Mouse (Mus musculus) thymus, adult 2 months (tissue): ENCODE measurements around the gene Slc31a2. TPM values are rescaled to one million over a fixed set of nuclear protein-coding genes. Genes with fewer than 3 reads are reported as not detected.

ENCODE experiments used
- DNase-seq: peaks from one replicate; pipeline ENCODE4 v3.0.0; 2021
- H3K27ac ChIP-seq: fragments of 200-500 bp; 2 replicates; pipeline ENCODE4 v1.5.1; 2012; ENCODE audit warnings: low read length, control low read depth; ENCODE audit not compliant: control insufficient read depth, insufficient read depth
- H3K27me3 ChIP-seq: fragments of 200-500 bp; 2 replicates; pipeline ENCODE4 v1.6.1; 2012; ENCODE audit warnings: mild to moderate bottlenecking, low read length, moderate library complexity, mixed read lengths; ENCODE audit not compliant: control insufficient read depth, insufficient read depth
- H3K36me3 ChIP-seq: fragments of 200-500 bp; 2 replicates; pipeline ENCODE4 v1.6.1; 2012; ENCODE audit warnings: mild to moderate bottlenecking, low read length, moderate library complexity; ENCODE audit not compliant: control insufficient read depth, insufficient read depth
- H3K4me1 ChIP-seq: fragments of 200-500 bp; replicated peaks from 2 replicates; pipeline ENCODE4 v1.6.1; 2012; ENCODE audit warnings: low read length; ENCODE audit not compliant: control insufficient read depth, insufficient read depth
- H3K4me3 ChIP-seq: fragments of 200-500 bp; 2 replicates; pipeline ENCODE4 v1.5.1; 2012; ENCODE audit warnings: mild to moderate bottlenecking, low read length, control low read depth, moderate library complexity; ENCODE audit not compliant: control insufficient read depth, insufficient read depth
- CTCF ChIP-seq: fragments of 200-500 bp; IDR thresholded peaks from 2 replicates; pipeline ENCODE4 v1.5.1; 2012; ENCODE audit warnings: mild to moderate bottlenecking, control low read depth, low read length, moderate library complexity, borderline replicate concordance; ENCODE audit not compliant: control insufficient read depth, poor library complexity, insufficient read depth; ENCODE audit errors: extremely low read depth
- POLR2A ChIP-seq: fragments of 200-500 bp; IDR thresholded peaks from 2 replicates; pipeline ENCODE4 v1.6.1; 2012; ENCODE audit warnings: mild to moderate bottlenecking, low read length, control low read depth, moderate library complexity; ENCODE audit not compliant: control insufficient read depth, poor library complexity, insufficient read depth; ENCODE audit errors: extremely low read depth
- WGBS: fragments of 180-500 bp; shearing (Covaris S2); methylation state at CpG from one replicate; pipeline ENCODE4 v1.1.7; 2018; 5-methylcytosine and 5-hydroxymethylcytosine counted together
- polyA plus RNA-seq: library from polyadenylated mRNA; depleted of rRNA; stranded (reverse); fragments of >200 nt; gene quantifications from 2 replicates; pipeline ENCODE4 v1.2.3, GENCODE M21; 2012

Slc31a2 gene
- polyA plus RNA-seq, 1 experiment: 21.6 TPM

GRCm38 (mm10) chr4:62278081-62278480, 15.7 kb downstream of the Slc31a2 start:
- TF ChIP-seq CTCF (no peak), POLR2A (no peak)
- no peak for DNase-seq
- 94% methylated on average over 4 of the region's 4 CpGs for WGBS
- Histone ChIP-seq H3K27ac (no peak overlapping the region), H3K4me1 (no peaks in the 10 kb centered on the region), H3K27me3 (no peaks in the 10 kb centered on the region), H3K36me3 (no peaks in the 10 kb centered on the region), H3K4me3 (no peak overlapping the region)

GRCm38 (mm10) chr4:62281319-62281718, 19.0 kb downstream of the Slc31a2 start:
- Histone ChIP-seq H3K4me1 (no peaks in the 10 kb centered on the region), H3K27ac (no peak overlapping the region), H3K36me3 (no peaks in the 10 kb centered on the region), H3K4me3 (no peak overlapping the region), H3K27me3 (no peaks in the 10 kb centered on the region)
- DNase-seq: no peak
- 90% methylated on average over 5 of the region's 5 CpGs for WGBS
- TF ChIP-seq POLR2A (no peak), CTCF (no peak)

- Histone ChIP-seq H3K27ac (no peak overlapping the region), H3K36me3 (no peaks in the 10 kb centered on the region), H3K27me3 (no peaks in the 10 kb centered on the region), H3K4me1 (peaks cover 6% of the 10 kb centered on the region), H3K4me3 (no peak overlapping the region)
- WGBS: 92% methylated on average over 7 of the region's 7 CpGs
- no peak for DNase-seq
- TF ChIP-seq POLR2A (no peak), CTCF (no peak)
These were observed 20.6 kb downstream of the Slc31a2 start for GRCm38 (mm10) chr4:62282969-62283368.

- Histone ChIP-seq H3K4me1 (peaks cover 6% of the 10 kb centered on the region), H3K4me3 (no peak overlapping the region), H3K27me3 (no peaks in the 10 kb centered on the region), H3K27ac (no peak overlapping the region), H3K36me3 (no peaks in the 10 kb centered on the region)
- DNase-seq: no peak
- WGBS: 91% methylated on average over 8 of the region's 8 CpGs
- TF ChIP-seq POLR2A (no peak), CTCF (no peak)
These were observed 23.2 kb downstream of the Slc31a2 start for GRCm38 (mm10) chr4:62285576-62285975.

- peak; percentile 76 for DNase-seq
- WGBS: under 1% methylated on average over 55 of the region's 55 CpGs
- Histone ChIP-seq H3K27me3 (no peaks in the 10 kb centered on the region), H3K36me3 (no peaks in the 10 kb centered on the region), H3K27ac (no peak overlapping the region), H3K4me1 (peaks cover 6% of the 10 kb centered on the region), H3K4me3 (peak overlapping the region; percentile 81)
- TF ChIP-seq CTCF (peak; percentile 47; the same call in 1 of the 2 replicates), POLR2A (0 out of 2 replicates have a peak, but pooled peaks have one; percentile 49)
These were observed 24.1 kb downstream of the Slc31a2 start for GRCm38 (mm10) chr4:62286257-62286991.

- no peak for TF ChIP-seq CTCF
- TF ChIP-seq POLR2A: no peak
- no peak for DNase-seq
- no peak overlapping the region for H3K27ac ChIP-seq
- H3K36me3 ChIP-seq: no peaks in the 10 kb centered on the region
- no peak overlapping the region; the same call in 1 of the 2 replicates for H3K4me3 ChIP-seq
- 15% methylated on average over 12 of the region's 12 CpGs for WGBS
- H3K4me1 ChIP-seq: peaks cover 6% of the 10 kb centered on the region
- no peaks in the 10 kb centered on the region for H3K27me3 ChIP-seq
These were observed 24.9 kb downstream of the Slc31a2 start for GRCm38 (mm10) chr4:62286992-62287900.
